Mouse (Mus musculus) intestine, embryonic 16.5 days (tissue): ENCODE data around the gene March1. TPM values are rescaled to one million over a fixed set of nuclear protein-coding genes. Genes with fewer than 3 reads are reported as not detected.

Source experiments
- ATAC-seq: fragments of 200-750 bp; cut with Nextera tagmentation; 2 replicates; pipeline ENCODE4 v1.8.0; 2017; ENCODE audit warnings: moderate TSS enrichment, moderate library complexity
- H3K27ac ChIP-seq: fragments of 300-500 bp; sonication (generic); 2 replicates; pipeline ENCODE4 v1.5.1; 2014; ENCODE audit warnings: mild to moderate bottlenecking, low read length
- H3K27me3 ChIP-seq: fragments of 300-500 bp; sonication (generic); replicated peaks from 2 replicates; pipeline ENCODE4 v1.6.1; 2014; ENCODE audit warnings: low read length, control low read depth, mixed read lengths; ENCODE audit not compliant: control insufficient read depth, insufficient read depth
- H3K36me3 ChIP-seq: fragments of 300-500 bp; sonication (generic); 2 replicates; pipeline ENCODE4 v1.6.1; 2014; ENCODE audit warnings: low read length, control low read depth; ENCODE audit not compliant: control insufficient read depth, insufficient read depth
- H3K4me1 ChIP-seq: fragments of 300-500 bp; sonication (generic); 2 replicates; pipeline ENCODE4 v1.6.1; 2014; ENCODE audit warnings: low read length, control low read depth, mixed read lengths; ENCODE audit not compliant: control insufficient read depth, insufficient read depth
- H3K4me2 ChIP-seq: fragments of 300-500 bp; sonication (generic); 2 replicates; pipeline ENCODE4 v1.6.1; 2014; ENCODE audit warnings: low read depth, low read length, control low read depth
- H3K4me3 ChIP-seq: fragments of 300-500 bp; sonication (generic); 2 replicates; pipeline ENCODE4 v1.5.1; 2014; ENCODE audit warnings: mild to moderate bottlenecking, low read length
- H3K9ac ChIP-seq: fragments of 300-500 bp; sonication (generic); 2 replicates; pipeline ENCODE4 v1.6.1; 2014; ENCODE audit warnings: low read depth, low read length
- H3K9me3 ChIP-seq: fragments of 300-500 bp; sonication (generic); 2 replicates; pipeline ENCODE4 v1.6.1; 2016; ENCODE audit warnings: low read length, control low read depth; ENCODE audit not compliant: control insufficient read depth
- WGBS: fragments of 180-500 bp; shearing (Covaris S2); extraction: QIAGEN DNeasy Blood & Tissue Kit; methylation state at CpG from one replicate; pipeline ENCODE4 v1.1.7; 2014; 5-methylcytosine and 5-hydroxymethylcytosine counted together
- polyA plus RNA-seq: library from polyadenylated mRNA; unstranded; fragments of >200 nt; fragmentation: Nextera tagmentation; extraction: Ambion mirVana; gene quantifications from 2 replicates; pipeline ENCODE4 v1.2.1, GENCODE M21; 2015

The March1 gene
- polyA plus RNA-seq, 1 experiment from 2014 or later: 0.51 TPM

- Histone ChIP-seq H3K27ac (no peak overlapping the region), H3K9ac (no peak overlapping the region), H3K27me3 (no peaks in the 10 kb centered on the region), H3K4me3 (no peak overlapping the region), H3K4me2 (no peak overlapping the region), H3K4me1 (no peaks in the 10 kb centered on the region), H3K9me3 (no peaks in the 10 kb centered on the region), H3K36me3 (no peaks in the 10 kb centered on the region)
- 76% methylated on average over 2 of the region's 2 CpGs for WGBS
- ATAC-seq: no peak
These were observed 876.8 kb downstream of the March1 start for GRCm38 (mm10) chr8:66494496-66494895.

DNA sequence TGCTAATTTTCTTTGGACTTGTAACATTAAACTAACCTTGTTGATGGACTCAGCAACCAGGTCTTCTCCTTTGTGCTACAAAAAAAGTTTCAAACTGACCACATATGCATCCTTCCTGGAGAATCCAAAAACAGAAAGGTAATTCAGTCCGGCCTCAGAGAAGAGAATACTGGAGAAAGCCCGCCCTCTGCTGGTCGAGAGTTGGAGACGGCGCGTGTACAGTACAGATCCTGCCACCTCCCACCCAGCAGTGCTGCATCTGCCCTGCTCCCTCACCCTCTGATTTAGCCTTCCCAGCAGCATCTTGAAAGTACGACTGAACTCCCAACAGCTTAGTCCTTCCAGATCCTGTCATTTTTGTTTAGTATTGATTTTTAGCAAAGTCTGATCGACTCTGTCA lies 878.0 kb downstream of the March1 start:
- H3K4me3 ChIP-seq: no peak overlapping the region
- H3K9me3 ChIP-seq: no peaks in the 10 kb centered on the region
- no peak overlapping the region for H3K27ac ChIP-seq
- H3K4me2 ChIP-seq: no peak overlapping the region
- H3K27me3 ChIP-seq: no peaks in the 10 kb centered on the region
- ATAC-seq: peak; percentile 89
- H3K4me1 ChIP-seq: no peaks in the 10 kb centered on the region
- H3K9ac ChIP-seq: no peak overlapping the region
- H3K36me3 ChIP-seq: no peaks in the 10 kb centered on the region
- WGBS: 8% methylated on average over 8 of the region's 8 CpGs

DNA sequence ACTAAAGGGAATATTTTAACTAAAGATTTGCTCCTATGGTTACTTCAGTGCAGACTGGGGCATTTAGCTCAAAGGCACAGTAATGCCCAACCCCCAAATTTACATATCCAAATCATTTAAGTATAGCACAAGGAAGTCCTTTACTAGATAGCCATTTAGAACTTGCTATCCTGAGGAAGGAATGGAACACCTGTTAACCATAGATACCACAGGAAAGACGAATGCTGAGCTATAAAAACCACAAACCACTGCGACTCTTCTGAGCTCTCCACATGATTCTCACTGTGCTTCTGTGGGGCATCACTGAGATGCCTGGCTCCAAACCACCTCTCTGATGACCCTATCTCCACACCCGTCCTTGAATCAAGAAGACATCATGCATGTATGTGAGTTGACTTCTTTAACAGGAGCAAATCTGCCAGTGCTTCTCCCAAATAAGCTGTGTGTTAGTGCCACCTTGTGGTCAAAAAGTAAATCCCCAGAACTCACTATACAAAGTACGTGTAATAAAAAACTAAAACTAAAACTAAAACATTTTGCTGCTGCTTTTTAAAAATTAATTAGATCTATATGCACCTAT lies 879.4 kb downstream of the March1 start:
- Histone ChIP-seq H3K4me3 (no peak overlapping the region), H3K9me3 (no peaks in the 10 kb centered on the region), H3K36me3 (no peaks in the 10 kb centered on the region), H3K9ac (no peak overlapping the region), H3K27me3 (no peaks in the 10 kb centered on the region), H3K4me1 (no peaks in the 10 kb centered on the region), H3K4me2 (no peak overlapping the region), H3K27ac (no peak overlapping the region)
- no peak for ATAC-seq
- WGBS: 29% methylated on average over 4 of the region's 4 CpGs

GRCm38 (mm10) chr8:66503381-66503780 lies 885.7 kb downstream of the March1 start:
- 71% methylated on average over 2 of the region's 2 CpGs for WGBS
- no peak for ATAC-seq

GRCm38 (mm10) chr8:66511537-66511936 lies 893.8 kb downstream of the March1 start, which contains the start of gene Tktl2:
TSS of gene Tktl2 (plus strand) at chr8:66511756.
- WGBS: 95% methylated on average over 22 of the region's 22 CpGs

More at GRCm38 (mm10) chr8:66503381-66503780, 885.7 kb downstream of the March1 start:
- Histone ChIP-seq H3K27ac (no peak overlapping the region), H3K9ac (no peak overlapping the region), H3K9me3 (no peaks in the 10 kb centered on the region), H3K4me3 (no peak overlapping the region), H3K4me2 (no peak overlapping the region), H3K36me3 (no peaks in the 10 kb centered on the region), H3K4me1 (no peaks in the 10 kb centered on the region), H3K27me3 (no peaks in the 10 kb centered on the region)

DNA sequence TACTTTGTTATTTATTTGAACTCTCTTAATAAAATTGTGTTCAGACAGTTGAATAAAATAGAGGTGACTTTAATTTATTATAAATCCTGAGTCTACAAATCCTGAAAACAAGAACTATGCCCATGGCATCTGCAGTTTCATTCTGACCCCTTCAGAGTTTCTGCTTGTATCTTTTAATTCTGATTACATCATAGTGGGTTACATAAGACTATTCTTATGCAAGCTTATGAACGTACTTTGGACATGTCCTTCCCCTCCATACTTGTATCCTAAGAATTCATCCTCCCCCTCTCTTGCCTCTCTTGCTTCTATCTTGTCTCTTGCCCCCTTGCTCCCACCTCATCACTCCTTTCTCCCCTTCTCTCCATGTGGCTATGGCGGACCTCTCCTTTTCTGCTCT lies 901.4 kb downstream of the March1 start:
- Histone ChIP-seq H3K4me3 (no peak overlapping the region), H3K4me2 (no peak overlapping the region), H3K4me1 (no peaks in the 10 kb centered on the region), H3K27me3 (no peaks in the 10 kb centered on the region), H3K36me3 (no peaks in the 10 kb centered on the region), H3K27ac (no peak overlapping the region), H3K9me3 (no peaks in the 10 kb centered on the region), H3K9ac (no peak overlapping the region)
- 85% methylated on average over 2 of the region's 2 CpGs for WGBS
- no peak for ATAC-seq

More at GRCm38 (mm10) chr8:66511537-66511936, 893.8 kb downstream of the March1 start, which contains the start of gene Tktl2:
- Histone ChIP-seq H3K4me1 (no peaks in the 10 kb centered on the region), H3K4me2 (no peak within 1 kb of the TSS), H3K4me3 (no peak within 1 kb of the TSS), H3K36me3 (no peaks in the 10 kb centered on the region), H3K9ac (no peak within 1 kb of the TSS), H3K27me3 (no peaks in the 10 kb centered on the region), H3K9me3 (no peaks in the 10 kb centered on the region), H3K27ac (no peak within 1 kb of the TSS)
- ATAC-seq: no peak

DNA sequence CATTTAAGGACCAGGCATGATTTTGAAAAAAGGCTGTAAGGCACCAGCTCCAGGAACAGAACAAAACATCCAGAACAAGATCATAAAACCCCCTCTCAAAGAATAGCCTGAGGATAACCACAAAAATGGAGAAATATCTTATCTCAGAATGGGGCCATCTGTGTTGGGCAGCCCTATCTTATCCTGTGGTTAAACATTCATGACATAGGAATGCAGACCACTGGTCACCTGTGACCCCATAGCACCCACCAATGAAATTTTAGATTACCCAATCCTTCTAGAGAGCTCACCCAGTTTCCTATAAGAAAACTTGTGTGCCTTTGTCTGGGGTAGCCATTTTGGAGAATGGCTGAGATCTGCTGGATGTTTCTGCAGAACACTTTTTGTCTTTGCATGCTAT lies 902.9 kb downstream of the March1 start:
- ATAC-seq: no peak
- no peak overlapping the region for H3K27ac ChIP-seq
- H3K4me2 ChIP-seq: no peak overlapping the region
- H3K4me3 ChIP-seq: no peak overlapping the region
- no peaks in the 10 kb centered on the region for H3K9me3 ChIP-seq
- H3K9ac ChIP-seq: no peak overlapping the region
- H3K4me1 ChIP-seq: no peaks in the 10 kb centered on the region
- no peaks in the 10 kb centered on the region for H3K27me3 ChIP-seq
- H3K36me3 ChIP-seq: no peaks in the 10 kb centered on the region
